Mouse (Mus musculus) lung, adult 2 months (tissue): ENCODE measurements around the gene Shank2.

Experiments used
- CTCF ChIP-seq: fragments of 200-500 bp; IDR thresholded peaks from 2 replicates; pipeline ENCODE4 v1.5.1; 2011; ENCODE audit warnings: mild to moderate bottlenecking, low read length, control low read depth; ENCODE audit not compliant: insufficient read depth
- POLR2A ChIP-seq: fragments of 200-500 bp; IDR thresholded peaks from 2 replicates; pipeline ENCODE4 v1.6.1; 2011; ENCODE audit warnings: low read depth, mild to moderate bottlenecking, control low read depth, low read length, borderline replicate concordance; ENCODE audit errors: extremely low read depth

DNA sequence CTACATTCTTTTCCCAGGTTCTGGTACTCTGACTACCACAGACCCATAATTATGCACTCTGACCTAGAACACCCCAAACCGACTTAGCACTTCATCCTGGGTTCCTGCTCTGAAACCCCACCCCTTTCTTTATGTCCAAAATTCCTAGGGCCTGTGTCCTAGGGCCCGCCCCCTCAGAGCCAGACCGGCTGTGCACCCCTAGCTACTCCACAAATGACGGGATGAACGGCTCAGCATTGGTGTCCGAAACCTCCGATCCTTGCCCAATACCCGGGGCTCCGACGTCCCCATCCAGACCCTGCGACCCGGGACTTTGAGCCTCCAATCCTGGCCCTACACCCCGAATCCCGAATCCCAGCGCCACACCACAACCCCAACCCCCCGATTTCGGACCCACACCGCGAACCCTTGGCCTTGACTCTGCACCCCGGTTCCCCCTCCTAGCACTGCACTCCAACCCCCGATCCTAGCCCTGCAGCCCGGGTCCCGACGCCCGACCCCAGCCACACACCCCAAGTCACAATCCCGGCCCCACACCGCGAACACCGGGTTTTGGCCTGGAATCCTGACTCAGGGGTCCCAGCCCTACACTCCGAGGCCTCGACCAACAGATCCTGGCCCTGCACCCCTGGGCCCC, 468.3 kb downstream of the Shank2 start:
- no peak for TF ChIP-seq CTCF
- no peak for TF ChIP-seq POLR2A
